Mouse (Mus musculus): ENCODE data around the gene Zmat5.

GRCm38 (mm10) chr11:4747285-4747684 lies 42.8 kb downstream of the Zmat5 start:
- no peak for TF ChIP-seq TAL1 (IDR thresholded peaks at IDR 0.05; ENCODE audit: low read length)
- TF ChIP-seq GATA1 (IDR thresholded peaks at IDR 0.05; ENCODE audit: low read length) = no peak
